Mouse (Mus musculus): ENCODE measurements at regions not wholly inside any gene's neighbourhood (a gene's known extent, or its start where the extent isn't known, plus 50 kb on each side); places are given as distances from the start of the nearest gene placed in this dataset.

- H3K36me3 ChIP-seq (ENCODE audit: control insufficient read depth in 1 of 2, insufficient read depth in 2 of 2, low read length in 2 of 2): no peaks in the 10 kb centered on the region
- no peaks in the 10 kb centered on the region for H3K4me1 ChIP-seq (ENCODE audit: control insufficient read depth in 1 of 2, insufficient read depth in 2 of 2, low read length in 2 of 2)
- TF ChIP-seq ETS1 (IDR thresholded peaks at IDR 0.05; ENCODE audit: low read depth, low read length): no peak
- no peak for TF ChIP-seq TAL1 (IDR thresholded peaks at IDR 0.05; ENCODE audit: low read length)
- no peak for TF ChIP-seq POLR2AphosphoS2 (IDR thresholded peaks at IDR 0.05; ENCODE audit: low read length)
- no peak overlapping the region for H3K4me3 ChIP-seq (ENCODE audit: control insufficient read depth in 1 of 2, insufficient read depth in 1 of 2, low read depth in 2 of 2, low read length in 2 of 2)
- no peaks in the 10 kb centered on the region for H3K27me3 ChIP-seq (ENCODE audit: control insufficient read depth in 1 of 2, insufficient read depth in 2 of 2, low read length in 2 of 2)
- no peaks in the 10 kb centered on the region for H3K79me2 ChIP-seq (ENCODE audit: control insufficient read depth, insufficient read depth, low read length, poor library complexity)
- no peaks in the 10 kb centered on the region for H3K9me3 ChIP-seq (replicated peaks; ENCODE audit: insufficient read depth, low read length)
- H3K9ac ChIP-seq (ENCODE audit: control insufficient read depth, low read depth, low read length, poor library complexity, severe bottlenecking): no peak overlapping the region
- DNase-seq (ENCODE audit: low read depth, low spot score): no peak
- no peak overlapping the region for H3K27ac ChIP-seq (ENCODE audit: control insufficient read depth, low read depth, low read length)
Measured at GRCm38 (mm10) chr1:105110581-105111210, 245.8 kb downstream of the Rnf152 start.

GRCm38 (mm10) chr1:105107836-105108235 is 248.7 kb downstream of the Rnf152 start:
- H3K27ac ChIP-seq (ENCODE audit: control insufficient read depth, low read depth, low read length): no peak overlapping the region
- no peak overlapping the region for H3K9ac ChIP-seq (ENCODE audit: control insufficient read depth, low read depth, low read length, poor library complexity, severe bottlenecking)
- H3K36me3 ChIP-seq (ENCODE audit: control insufficient read depth in 1 of 2, insufficient read depth in 2 of 2, low read length in 2 of 2): no peaks in the 10 kb centered on the region
- H3K79me2 ChIP-seq (ENCODE audit: control insufficient read depth, insufficient read depth, low read length, poor library complexity): no peaks in the 10 kb centered on the region
- H3K4me3 ChIP-seq (ENCODE audit: control insufficient read depth in 1 of 2, insufficient read depth in 1 of 2, low read depth in 2 of 2, low read length in 2 of 2): no peak overlapping the region
- DNase-seq (ENCODE audit: low read depth, low spot score): no peak
- H3K9me3 ChIP-seq (replicated peaks; ENCODE audit: insufficient read depth, low read length): no peaks in the 10 kb centered on the region
- TF ChIP-seq MAX (IDR thresholded peaks at IDR 0.05; ENCODE audit: low read length) (no peak), ZC3H11A (IDR thresholded peaks at IDR 0.05; ENCODE audit: low read depth, low read length) (no peak), POLR2AphosphoS2 (IDR thresholded peaks at IDR 0.05; ENCODE audit: low read length) (no peak), MAZ (IDR thresholded peaks at IDR 0.05; ENCODE audit: low read depth, low read length) (no peak), RCOR1 (IDR thresholded peaks at IDR 0.05; ENCODE audit: low read depth, low read length) (no peak), SMC3 (IDR thresholded peaks at IDR 0.05; ENCODE audit: low read depth, low read length) (no peak)
- H3K27me3 ChIP-seq (ENCODE audit: control insufficient read depth in 1 of 2, insufficient read depth in 2 of 2, low read length in 2 of 2): no peaks in the 10 kb centered on the region
- H3K4me1 ChIP-seq (ENCODE audit: control insufficient read depth in 1 of 2, insufficient read depth in 2 of 2, low read length in 2 of 2): no peaks in the 10 kb centered on the region

- no peaks in the 10 kb centered on the region for H3K9me3 ChIP-seq (replicated peaks; ENCODE audit: insufficient read depth, low read length)
- TF ChIP-seq JUND (IDR thresholded peaks at IDR 0.05; ENCODE audit: low read depth, low read length) (no peak), CHD1 (IDR thresholded peaks at IDR 0.05; ENCODE audit: low read depth, low read length) (no peak), MAX (IDR thresholded peaks at IDR 0.05; ENCODE audit: low read length) (no peak), POLR2A (IDR thresholded peaks at IDR 0.05; ENCODE audit: control insufficient read depth in 1 of 2, insufficient read depth in 1 of 2, low read depth in 1 of 2, low read length in 2 of 2, poor library complexity in 1 of 2) (no peak)
- H3K4me3 ChIP-seq (ENCODE audit: control insufficient read depth in 1 of 2, insufficient read depth in 1 of 2, low read depth in 2 of 2, low read length in 2 of 2): no peak overlapping the region
- DNase-seq (ENCODE audit: low read depth, low spot score): no peak
- no peak overlapping the region for H3K27ac ChIP-seq (ENCODE audit: control insufficient read depth, low read depth, low read length)
- no peaks in the 10 kb centered on the region for H3K79me2 ChIP-seq (ENCODE audit: control insufficient read depth, insufficient read depth, low read length, poor library complexity)
- H3K4me1 ChIP-seq (ENCODE audit: control insufficient read depth in 1 of 2, insufficient read depth in 2 of 2, low read length in 2 of 2): no peaks in the 10 kb centered on the region
- no peak overlapping the region for H3K9ac ChIP-seq (ENCODE audit: control insufficient read depth, low read depth, low read length, poor library complexity, severe bottlenecking)
- no peaks in the 10 kb centered on the region for H3K36me3 ChIP-seq (ENCODE audit: control insufficient read depth in 1 of 2, insufficient read depth in 2 of 2, low read length in 2 of 2)
- no peaks in the 10 kb centered on the region for H3K27me3 ChIP-seq (ENCODE audit: control insufficient read depth in 1 of 2, insufficient read depth in 2 of 2, low read length in 2 of 2)
Measured at GRCm38 (mm10) chr1:105107257-105107656, 249.3 kb downstream of the Rnf152 start.

Data from MEL (cell line).